Mouse (Mus musculus) forebrain, embryonic 14.5 days (tissue): ENCODE measurements around the gene Thada. TPM values are rescaled to one million over a fixed set of nuclear protein-coding genes. Genes with fewer than 3 reads are reported as not detected.
"Not testable (repeated sequence)": the region's sequence is repeated elsewhere in the genome, so short reads cannot be mapped to it uniquely, and the experiment has no call there.

Experiments used
- ATAC-seq: fragments of 200-750 bp; cut with Nextera tagmentation; 2 replicates; pipeline ENCODE4 v1.8.0; 2017; ENCODE audit warnings: mild to moderate bottlenecking, moderate library complexity
- DNase-seq: peaks from one replicate; pipeline ENCODE4 v3.0.0-alpha.2; 2015; ENCODE audit warnings: low spot score
- H3K27ac ChIP-seq: fragments of 300-500 bp; sonication (generic); 2 replicates; pipeline ENCODE4 v1.5.1; 2014; ENCODE audit warnings: low read depth, mild to moderate bottlenecking, control low read depth, low read length, moderate library complexity
- H3K27me3 ChIP-seq: fragments of 300-500 bp; sonication (generic); replicated peaks from 2 replicates; pipeline ENCODE4 v1.6.1; 2014; ENCODE audit warnings: low read length, control low read depth, mixed read lengths; ENCODE audit not compliant: control insufficient read depth, insufficient read depth
- H3K36me3 ChIP-seq: fragments of 300-500 bp; sonication (generic); 2 replicates; pipeline ENCODE4 v1.6.1; 2014; ENCODE audit warnings: low read length, control low read depth; ENCODE audit not compliant: control insufficient read depth, insufficient read depth
- H3K4me1 ChIP-seq: fragments of 300-500 bp; sonication (generic); 2 replicates; pipeline ENCODE4 v1.6.1; 2014; ENCODE audit warnings: antibody characterized with exemption, low read length, control low read depth; ENCODE audit not compliant: control insufficient read depth, insufficient read depth
- H3K4me2 ChIP-seq: fragments of 300-500 bp; sonication (generic); 2 replicates; pipeline ENCODE4 v1.6.1; 2014; ENCODE audit warnings: mild to moderate bottlenecking, control low read depth, low read length
- H3K4me3 ChIP-seq: fragments of 300-500 bp; sonication (generic); 2 replicates; pipeline ENCODE4 v1.5.1; 2014; ENCODE audit warnings: low read depth, low read length, control low read depth
- H3K9ac ChIP-seq: fragments of 300-500 bp; sonication (generic); 2 replicates; pipeline ENCODE4 v1.6.1; 2014; ENCODE audit warnings: mild to moderate bottlenecking, low read length, control low read depth, moderate library complexity
- H3K9me3 ChIP-seq: fragments of 300-500 bp; sonication (generic); replicated peaks from 2 replicates; pipeline ENCODE4 v1.6.1; 2016; ENCODE audit warnings: low read length, control low read depth, mixed read lengths; ENCODE audit not compliant: control insufficient read depth
- WGBS: fragments of 180-500 bp; shearing (Covaris S2); extraction: QIAGEN DNeasy Blood & Tissue Kit; methylation state at CpG from one replicate; pipeline ENCODE4 v1.1.7; 2014; 5-methylcytosine and 5-hydroxymethylcytosine counted together
- polyA plus RNA-seq: library from polyadenylated mRNA; unstranded; fragments of >200 nt; fragmentation: Nextera tagmentation; extraction: Ambion mirVana; gene quantifications from 2 replicates; pipeline ENCODE4 v1.2.1, GENCODE M21; 2014

Thada gene
- polyA plus RNA-seq, 1 experiment from 2014 or later, result 4.0 TPM

GRCm38 (mm10) chr17:84244182-84244920 is 221.7 kb downstream of the Thada start:
- H3K36me3 ChIP-seq, result peaks cover 3% of the 10 kb centered on the region; the same call in 1 of the 2 replicates
- WGBS, result 86% methylated on average over 18 of the region's 18 CpGs
- no peaks in the 10 kb centered on the region for H3K4me1 ChIP-seq
- no peak overlapping the region for H3K27ac ChIP-seq
- no peak overlapping the region for H3K9ac ChIP-seq
- no peak overlapping the region for H3K4me2 ChIP-seq
- no peaks in the 10 kb centered on the region for H3K9me3 ChIP-seq
- DNase-seq, result no peak
- no peak for ATAC-seq
- no peaks in the 10 kb centered on the region for H3K27me3 ChIP-seq
- H3K4me3 ChIP-seq, result no peak overlapping the region

DNA sequence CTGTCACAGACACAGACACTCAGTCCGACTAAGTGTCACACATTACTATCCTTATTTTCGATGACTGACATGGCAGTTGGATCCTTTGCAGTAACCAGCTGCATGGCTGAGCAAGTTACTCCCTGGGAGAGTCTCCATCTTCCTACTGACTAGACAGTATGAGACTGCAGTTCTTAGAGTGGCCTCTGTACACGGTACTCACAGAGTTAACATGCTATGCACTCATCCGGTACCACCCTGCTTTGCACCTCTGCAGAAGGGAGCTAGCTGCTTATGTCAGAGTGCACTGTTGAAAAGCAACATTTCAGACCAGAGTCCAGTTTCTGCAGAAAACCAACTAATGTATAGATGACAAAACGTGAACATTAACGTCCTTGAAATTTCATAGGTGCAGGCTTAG is 222.2 kb downstream of the Thada start:
- DNase-seq (no peak), ATAC-seq (no peak)
- H3K27me3 ChIP-seq, result no peaks in the 10 kb centered on the region
- 84% methylated on average over 6 of the region's 6 CpGs for WGBS
- H3K4me1 ChIP-seq, result no peaks in the 10 kb centered on the region
- no peak overlapping the region for H3K27ac ChIP-seq
- H3K4me3 ChIP-seq, result no peak overlapping the region
- no peak overlapping the region for H3K4me2 ChIP-seq
- H3K9ac ChIP-seq, result no peak overlapping the region
- no peaks in the 10 kb centered on the region for H3K9me3 ChIP-seq
- peaks cover 3% of the 10 kb centered on the region; the same call in 1 of the 2 replicates for H3K36me3 ChIP-seq

DNA sequence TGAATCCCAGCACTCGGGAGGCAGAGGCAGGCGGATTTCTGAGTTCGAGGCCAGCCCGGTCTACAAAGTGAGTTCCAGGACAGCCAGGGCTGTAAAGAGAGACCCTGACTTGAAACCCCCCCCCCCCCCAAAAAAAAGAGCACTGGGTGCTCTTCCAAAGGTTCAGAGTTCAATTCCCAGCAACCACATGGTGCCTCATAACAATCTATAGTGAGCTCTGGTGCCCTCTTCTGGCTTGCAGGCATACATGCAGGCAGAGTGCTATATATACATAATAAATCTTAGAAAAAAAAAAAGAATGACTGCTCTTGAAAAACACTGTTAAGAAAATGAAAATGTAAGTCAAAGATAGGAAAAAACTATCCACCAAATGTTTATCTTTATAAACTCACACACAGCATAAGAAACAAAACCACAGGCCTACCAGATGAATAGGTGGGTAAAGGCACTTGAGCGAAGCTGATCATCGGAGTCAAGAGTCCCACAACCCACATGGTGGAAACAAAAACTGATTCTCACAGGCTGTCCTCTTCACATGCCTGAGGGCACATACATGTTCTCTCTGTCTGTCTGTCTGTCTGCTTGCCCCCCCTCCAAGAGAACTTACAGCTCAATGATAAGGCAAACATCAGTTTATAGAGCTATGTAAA is 224.6 kb downstream of the Thada start:
- WGBS, result over 99% methylated on average over 6 of the region's 6 CpGs
- Histone ChIP-seq H3K4me1 (no peaks in the 10 kb centered on the region), H3K27me3 (no peaks in the 10 kb centered on the region), H3K9ac (no peak overlapping the region), H3K36me3 (no peaks in the 10 kb centered on the region), H3K4me3 (no peak overlapping the region), H3K27ac (no peak overlapping the region), H3K4me2 (no peak overlapping the region), H3K9me3 (no peaks in the 10 kb centered on the region)
- ATAC-seq (no peak), DNase-seq (no peak)

- DNase-seq, result no peak
- H3K36me3 ChIP-seq, result no peaks in the 10 kb centered on the region
- no peaks in the 10 kb centered on the region for H3K4me1 ChIP-seq
- 89% methylated on average over 2 of the region's 2 CpGs for WGBS
- H3K4me2 ChIP-seq, result no peak overlapping the region
- no peak overlapping the region for H3K27ac ChIP-seq
- no peak overlapping the region for H3K9ac ChIP-seq
- no peaks in the 10 kb centered on the region for H3K27me3 ChIP-seq
- no peak for ATAC-seq
- no peak overlapping the region for H3K4me3 ChIP-seq
- no peaks in the 10 kb centered on the region for H3K9me3 ChIP-seq
Measured at GRCm38 (mm10) chr17:84239679-84240292, 226.2 kb downstream of the Thada start.

- no peak overlapping the region for H3K4me3 ChIP-seq
- H3K4me2 ChIP-seq, result no peak overlapping the region
- H3K27me3 ChIP-seq, result no peaks in the 10 kb centered on the region
- no peaks in the 10 kb centered on the region for H3K4me1 ChIP-seq
- H3K27ac ChIP-seq, result no peak overlapping the region
- H3K9me3 ChIP-seq, result no peaks in the 10 kb centered on the region
- ATAC-seq, result no peak
- no peaks in the 10 kb centered on the region for H3K36me3 ChIP-seq
- WGBS, result 93% methylated on average over 1 of the region's 1 CpGs
- H3K9ac ChIP-seq, result no peak overlapping the region
- no peak for DNase-seq
Measured at GRCm38 (mm10) chr17:84238174-84238573, 227.8 kb downstream of the Thada start.

DNA sequence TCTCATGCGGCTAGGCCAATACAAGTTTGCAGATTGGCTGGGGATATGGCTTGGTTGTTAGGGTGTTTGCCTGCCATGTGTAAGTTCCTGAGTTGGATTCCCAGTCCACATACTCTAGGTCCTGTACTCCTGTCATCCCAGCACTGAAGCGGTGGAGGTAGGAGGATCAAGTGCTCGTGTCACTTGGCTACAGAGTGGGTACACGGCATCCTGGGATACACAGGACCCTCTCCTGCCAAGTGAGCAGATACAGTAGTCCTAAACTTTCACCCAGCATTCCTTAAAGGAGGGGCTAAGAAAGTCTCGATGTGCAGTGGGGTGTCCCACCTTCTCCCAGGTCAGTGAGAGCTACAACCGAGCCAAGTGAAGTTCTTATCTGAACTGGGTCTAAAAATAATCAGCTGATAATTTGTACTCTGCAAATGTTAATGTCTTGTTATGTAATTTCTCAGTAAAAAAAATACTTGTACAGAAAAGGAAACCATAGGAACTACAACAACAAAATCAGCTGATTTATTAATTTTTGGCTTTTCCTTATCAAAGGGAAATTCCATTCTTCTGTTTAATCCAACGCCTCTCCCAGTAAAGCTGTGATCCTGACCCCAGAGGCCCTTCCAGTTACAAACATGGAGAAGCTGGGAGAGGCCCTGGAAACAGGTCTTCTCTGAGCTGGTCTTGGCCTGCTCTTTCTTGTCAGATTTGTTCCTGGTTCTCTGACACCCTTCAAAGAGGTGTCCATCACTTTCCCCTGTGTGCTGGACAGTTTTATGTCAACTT is 229.0 kb downstream of the Thada start:
- no peak overlapping the region for H3K4me2 ChIP-seq
- no peak overlapping the region for H3K4me3 ChIP-seq
- no peak for DNase-seq
- no peaks in the 10 kb centered on the region for H3K36me3 ChIP-seq
- no peak for ATAC-seq
- H3K9me3 ChIP-seq, result no peaks in the 10 kb centered on the region
- no peak overlapping the region for H3K9ac ChIP-seq
- H3K4me1 ChIP-seq, result no peaks in the 10 kb centered on the region
- no peak overlapping the region for H3K27ac ChIP-seq
- no peaks in the 10 kb centered on the region for H3K27me3 ChIP-seq
- 96% methylated on average over 7 of the region's 7 CpGs for WGBS

- Histone ChIP-seq H3K4me1 (no peaks in the 10 kb centered on the region), H3K27ac (no peak overlapping the region), H3K9ac (no peak overlapping the region), H3K4me3 (no peak overlapping the region), H3K27me3 (no peaks in the 10 kb centered on the region), H3K4me2 (no peak overlapping the region), H3K36me3 (no peaks in the 10 kb centered on the region), H3K9me3 (no peaks in the 10 kb centered on the region)
- no peak for ATAC-seq
- 93% methylated on average over 4 of the region's 4 CpGs for WGBS
- no peak for DNase-seq
Measured at GRCm38 (mm10) chr17:84235399-84235928, 230.5 kb downstream of the Thada start.

- H3K27me3 ChIP-seq, ATAC-seq, H3K4me1 ChIP-seq, H3K36me3 ChIP-seq, H3K9me3 ChIP-seq, DNase-seq, H3K4me3 ChIP-seq, H3K27ac ChIP-seq, H3K9ac ChIP-seq, H3K4me2 ChIP-seq: not testable (repeated sequence)
- WGBS, result no CpG with 5 or more reads among the region's 4 CpGs
Measured at GRCm38 (mm10) chr17:84234785-84235184, 231.2 kb downstream of the Thada start.
